Comparison of ENCODE assay signal across 11 mouse cellular contexts in the genomic region with DNA sequence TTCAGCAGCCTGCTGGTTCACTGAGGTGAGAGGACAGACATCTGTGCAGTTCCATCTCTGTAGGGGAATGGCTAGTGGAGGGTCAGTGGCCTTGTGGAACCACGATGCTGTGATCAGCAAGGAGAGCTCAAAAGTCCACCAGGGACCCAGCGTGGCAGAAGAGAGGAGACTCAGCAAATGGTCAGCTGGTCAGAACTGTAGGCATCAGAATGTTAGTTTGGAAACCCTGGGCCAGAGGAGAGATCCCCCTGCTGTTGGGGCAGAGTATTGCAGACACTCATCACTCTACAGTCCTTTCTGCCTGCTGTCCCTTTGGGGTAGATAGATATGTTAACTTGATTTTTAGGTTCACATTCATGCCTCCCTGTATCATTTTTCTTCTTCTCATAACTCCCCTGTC. TPM values are rescaled to one million over a fixed set of nuclear protein-coding genes. Genes with fewer than 3 reads are reported as not detected.
A peak's percentile ranks its signal among the peaks of the same experiment; 100 is the strongest.
DNase-seq lines count a peak whose midpoint lies in the region; ATAC-seq and TF ChIP-seq lines count a peak whose summit lies in the region.
"Had no signal": no experiment of that assay in that cellular context is flagged by ENCODE, and none has a peak within 500 bp of the region (broad histone marks: within the 10 kb centered on the region; RNA-seq: fewer than 3 reads in every experiment).

No protein-coding gene starts in this region.

- ATAC-seq in megakaryocyte, adult 5-6 weeks (ENCODE audit: poor library complexity, severe bottlenecking), result 0 out of 2 replicates have a peak, but pooled peaks have one; percentile 47

- H3K27me3 ChIP-seq in E14TG2a.4 (ENCODE audit: insufficient read depth, low read length), result no peaks in the 10 kb centered on the region
- H3K27me3 ChIP-seq in embryonic facial prominence, embryonic 10.5 days (replicated peaks; ENCODE audit: low read depth, poor library complexity, severe bottlenecking), result no peaks in the 10 kb centered on the region
- H3K27me3 ChIP-seq: embryonic facial prominence, embryonic 13.5 days had no signal

- no peaks in the 10 kb centered on the region for H3K9me3 ChIP-seq in E14TG2a.4 (ENCODE audit: low read length)
- no peaks in the 10 kb centered on the region for H3K9me3 ChIP-seq in embryonic facial prominence, embryonic 10.5 days
- H3K9me3 ChIP-seq: embryonic facial prominence, embryonic 13.5 days had no signal

- peak; percentile 17 to 27 for DNase-seq in heart, postnatal 36 days
- DNase-seq in heart, postnatal 14 days, result no peak
- peak; percentile 9 for DNase-seq in c-Kit-positive CD71-positive TER-119-positive erythroid progenitor cells, embryonic 14.5 days (ENCODE audit: low spot score)
- no peak for DNase-seq in embryonic facial prominence, embryonic 10.5 days (ENCODE audit: low spot score)
- no peak for DNase-seq in cerebellum, adult 8-10 months
- DNase-seq in left cerebral cortex, adult 8-10 months (ENCODE audit: low spot score in 2 of 2), result no peak
- DNase-seq: right cerebral cortex, postnatal 25 days had no signal

- H3K4me1 ChIP-seq in E14TG2a.4 (replicated peaks; ENCODE audit: low read depth, low read length), result peaks cover 16% of the 10 kb centered on the region
- peaks cover 7% of the 10 kb centered on the region for H3K4me1 ChIP-seq in embryonic facial prominence, embryonic 10.5 days

- H3K4me3 ChIP-seq in E14TG2a.4 (replicated peaks; ENCODE audit: low read length), result no peak overlapping the region
- no peak overlapping the region for H3K4me3 ChIP-seq in embryonic facial prominence, embryonic 10.5 days
- H3K4me3 ChIP-seq: embryonic facial prominence, embryonic 13.5 days had no signal

- H3K27ac ChIP-seq in embryonic facial prominence, embryonic 10.5 days (replicated peaks), result no peak overlapping the region
- H3K27ac ChIP-seq: embryonic facial prominence, embryonic 13.5 days; hindbrain, embryonic 14.5 days had no signal

- intact Hi-C loops in heart, postnatal 36 days (cut with DNase I), result no loop called here
- intact Hi-C loops in heart, postnatal 14 days (cut with DNase I), result no loop called here

- H3K36me3 ChIP-seq in E14TG2a.4 (ENCODE audit: insufficient read depth, low read length), result no peaks in the 10 kb centered on the region
- H3K36me3 ChIP-seq in embryonic facial prominence, embryonic 10.5 days (replicated peaks), result no peaks in the 10 kb centered on the region
- H3K36me3 ChIP-seq: embryonic facial prominence, embryonic 13.5 days had no signal

- WGBS in embryonic facial prominence, embryonic 10.5 days, result 81% methylated on average over 2 of the region's 2 CpGs

- TF ChIP-seq CTCF in E14TG2a.4 (conservative IDR thresholded peaks at IDR 0.05; ENCODE audit: low read length), result peak; percentile 53

RNA-seq across cellular contexts. Expression of a gene that starts 41.4 kb away (rescaled TPM):
- 100 to 1,000 TPM; 870 to 936 TPM for total RNA-seq in heart, postnatal 36 days (2021)
- 100 to 1,000 TPM; 818 to 856 TPM for total RNA-seq in heart, postnatal 14 days (2021)
- total RNA-seq in megakaryocyte, adult 5-6 weeks (2015), result 1,953 and 2,112 TPM in 2 replicates
- 2,159 and 2,431 TPM in 2 replicates for total RNA-seq in megakaryocyte, adult 5-6 weeks (2017)
- polyA plus RNA-seq in embryonic facial prominence, embryonic 10.5 days (2016; fragmentation: Nextera tagmentation; extraction: Ambion mirVana), result 1,210 and 1,245 TPM in 2 replicates
- total RNA-seq in left cerebral cortex, adult 8-10 months (2022), result 100 to 1,000 TPM; 520 to 601 (median 552) TPM

Comparison
In these comparisons a context has a peak if more than half of its experiments do, and no peak if none do; other contexts are left out.
1. DNase-seq: peak in heart, postnatal 36 days (2 of 2) and c-Kit-positive CD71-positive TER-119-positive erythroid progenitor cells, embryonic 14.5 days (single experiment); none in heart, postnatal 14 days (0 of 2), embryonic facial prominence, embryonic 10.5 days (single experiment), cerebellum, adult 8-10 months (single experiment) and left cerebral cortex, adult 8-10 months (0 of 2).